ENCODE assay signal across 25 mouse cellular contexts in the genomic region with DNA sequence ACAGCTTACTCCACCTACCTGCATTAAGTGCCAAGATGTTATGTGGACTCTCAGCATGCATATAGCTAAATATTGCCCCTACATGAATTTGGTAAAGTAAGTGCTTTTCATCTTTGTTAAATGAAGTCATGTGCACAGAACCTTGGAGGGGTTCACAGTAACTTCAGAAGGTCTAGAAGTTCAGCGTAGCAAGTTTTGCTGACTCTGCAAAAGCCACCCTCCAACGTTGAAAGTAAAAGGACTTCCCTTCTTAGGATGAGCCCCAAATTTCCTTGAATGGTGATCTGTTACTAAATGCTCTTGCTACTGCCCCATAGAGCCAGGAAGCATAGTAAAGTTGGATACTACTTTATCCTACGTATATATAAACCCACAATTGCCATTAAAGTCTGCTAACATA.
"Had no signal": no experiment of that assay in that cellular context is flagged by ENCODE, and none has a peak within 500 bp of the region (broad histone marks: within the 10 kb centered on the region; RNA-seq: fewer than 3 reads in every experiment).

No protein-coding gene starts in this region.

- DNase-seq: gastrocnemius, postnatal 14 days; gastrocnemius, postnatal 36 days; heart, adult 2 months; heart, postnatal 4 days; kidney, adult 11 months; kidney, adult 9 months; kidney, postnatal 14 days; kidney, postnatal 36 days; layer of hippocampus, adult 9-11 months; layer of hippocampus, postnatal 36 days; left cerebral cortex, postnatal 4 days had no signal

- H3K4me2 ChIP-seq: heart, embryonic 11.5 days; heart, embryonic 13.5 days; heart, embryonic 15.5 days; hindbrain, embryonic 12.5 days; hindbrain, embryonic 14.5 days; kidney, embryonic 15.5 days; limb, embryonic 13.5 days; limb, embryonic 15.5 days; liver, embryonic 12.5 days had no signal

- H3K27ac ChIP-seq: heart, adult 2 months; heart, embryonic 13.5 days; heart, embryonic 15.5 days; hindbrain, embryonic 10.5 days; hindbrain, embryonic 12.5 days; hindbrain, embryonic 14.5 days; hindbrain, postnatal 0 days; kidney, embryonic 15.5 days; kidney, postnatal 0 days; limb, embryonic 13.5 days; limb, embryonic 15.5 days; liver, embryonic 12.5 days; liver, embryonic 14.5 days had no signal

- H3K9me3 ChIP-seq: heart, embryonic 13.5 days; heart, embryonic 15.5 days; hindbrain, embryonic 10.5 days; hindbrain, embryonic 12.5 days; kidney, embryonic 15.5 days; limb, embryonic 13.5 days; limb, embryonic 15.5 days; liver, embryonic 12.5 days had no signal

- H3K4me1 ChIP-seq: hindbrain, embryonic 10.5 days; hindbrain, embryonic 12.5 days had no signal

- H3K36me3 ChIP-seq: heart, embryonic 13.5 days; heart, embryonic 15.5 days; hindbrain, embryonic 10.5 days; hindbrain, embryonic 12.5 days; kidney, embryonic 15.5 days; limb, embryonic 13.5 days; limb, embryonic 15.5 days; liver, embryonic 12.5 days had no signal

- H3K9ac ChIP-seq: heart, embryonic 13.5 days; heart, embryonic 15.5 days; hindbrain, embryonic 12.5 days; hindbrain, embryonic 14.5 days; kidney, embryonic 15.5 days; limb, embryonic 13.5 days; limb, embryonic 15.5 days; liver, embryonic 12.5 days; liver, embryonic 14.5 days had no signal

- H3K4me3 ChIP-seq: heart, adult 2 months; heart, embryonic 13.5 days; heart, embryonic 15.5 days; hindbrain, embryonic 10.5 days; hindbrain, embryonic 12.5 days; kidney, embryonic 15.5 days; limb, embryonic 13.5 days; limb, embryonic 15.5 days; liver, embryonic 12.5 days had no signal

- H3K27me3 ChIP-seq: heart, embryonic 13.5 days; heart, embryonic 15.5 days; hindbrain, embryonic 12.5 days; kidney, embryonic 15.5 days; limb, embryonic 13.5 days; limb, embryonic 15.5 days; liver, embryonic 12.5 days had no signal

- ATAC-seq: hindbrain, postnatal 0 days; intestine, embryonic 16.5 days; liver, embryonic 12.5 days had no signal
